Mouse (Mus musculus) small intestine, adult 2 months (tissue): ENCODE data around the gene 4930470P17Rik. TPM values are rescaled to one million over a fixed set of nuclear protein-coding genes. Genes with fewer than 3 reads are reported as not detected.

Source experiments
- H3K27ac ChIP-seq: fragments of 200-500 bp; 2 replicates; pipeline ENCODE4 v1.5.1; 2012; ENCODE audit warnings: low read depth, low read length, control low read depth, inconsistent platforms; ENCODE audit not compliant: insufficient read depth
- H3K27me3 ChIP-seq: fragments of 200-500 bp; 2 replicates; pipeline ENCODE4 v1.6.1; 2012; ENCODE audit warnings: mild to moderate bottlenecking, moderate library complexity, low read length, inconsistent platforms; ENCODE audit not compliant: control insufficient read depth, insufficient read depth
- H3K36me3 ChIP-seq: fragments of 200-500 bp; 2 replicates; pipeline ENCODE4 v1.6.1; 2012; ENCODE audit warnings: mild to moderate bottlenecking, low read length, control low read depth, inconsistent platforms; ENCODE audit not compliant: control insufficient read depth, insufficient read depth
- H3K4me1 ChIP-seq: fragments of 200-500 bp; 2 replicates; pipeline ENCODE4 v1.6.1; 2012; ENCODE audit warnings: low read length, inconsistent platforms, mixed read lengths; ENCODE audit not compliant: control insufficient read depth, insufficient read depth, insufficient read length
- H3K4me3 ChIP-seq: fragments of 200-500 bp; 2 replicates; pipeline ENCODE4 v1.5.1; 2012; ENCODE audit warnings: low read depth, mild to moderate bottlenecking, control low read depth, inconsistent platforms, low read length, moderate library complexity
- CTCF ChIP-seq: fragments of 200-500 bp; IDR thresholded peaks from 2 replicates; pipeline ENCODE4 v1.5.1; 2012; ENCODE audit warnings: low read depth, mild to moderate bottlenecking, control low read depth, inconsistent platforms, low read length, moderate library complexity, mixed read lengths; ENCODE audit not compliant: insufficient replicate concordance, insufficient read length; ENCODE audit errors: extremely low read depth
- POLR2A ChIP-seq: fragments of 200-500 bp; IDR thresholded peaks from 2 replicates; pipeline ENCODE4 v1.6.1; 2012; ENCODE audit warnings: low read depth, mild to moderate bottlenecking, control low read depth, inconsistent platforms, low read length, moderate library complexity
- WGBS: fragments of 180-500 bp; shearing (Covaris S2); methylation state at CpG from one replicate; pipeline ENCODE4 v1.1.7; 2018; 5-methylcytosine and 5-hydroxymethylcytosine counted together
- polyA plus RNA-seq: library from polyadenylated mRNA; depleted of rRNA; stranded (reverse); fragments of >200 nt; gene quantifications from 2 replicates; pipeline ENCODE4 v1.2.3, GENCODE M21; 2012

4930470P17Rik gene
- polyA plus RNA-seq, 1 experiment: not detected

- TF ChIP-seq CTCF: no peak
- no peak for TF ChIP-seq POLR2A
- WGBS: 80% methylated on average over 5 of the region's 5 CpGs
Measured at GRCm38 (mm10) chr2:170601171-170601570, 646 bp downstream of the 4930470P17Rik start.

GRCm38 (mm10) chr2:170597586-170597985 is 4.2 kb downstream of the 4930470P17Rik start:
- no peaks in the 10 kb centered on the region for H3K36me3 ChIP-seq
- 7% methylated on average over 2 of the region's 2 CpGs for WGBS
- no peak overlapping the region for H3K27ac ChIP-seq
- TF ChIP-seq POLR2A: no peak
- no peak for TF ChIP-seq CTCF
- H3K4me3 ChIP-seq: no peak overlapping the region
- H3K27me3 ChIP-seq: no peaks in the 10 kb centered on the region
- H3K4me1 ChIP-seq: no peaks in the 10 kb centered on the region

More at GRCm38 (mm10) chr2:170601171-170601570, 646 bp downstream of the 4930470P17Rik start:
- Histone ChIP-seq H3K4me3 (no peak overlapping the region), H3K36me3 (no peaks in the 10 kb centered on the region), H3K27ac (no peak overlapping the region), H3K27me3 (no peaks in the 10 kb centered on the region), H3K4me1 (no peaks in the 10 kb centered on the region)

DNA sequence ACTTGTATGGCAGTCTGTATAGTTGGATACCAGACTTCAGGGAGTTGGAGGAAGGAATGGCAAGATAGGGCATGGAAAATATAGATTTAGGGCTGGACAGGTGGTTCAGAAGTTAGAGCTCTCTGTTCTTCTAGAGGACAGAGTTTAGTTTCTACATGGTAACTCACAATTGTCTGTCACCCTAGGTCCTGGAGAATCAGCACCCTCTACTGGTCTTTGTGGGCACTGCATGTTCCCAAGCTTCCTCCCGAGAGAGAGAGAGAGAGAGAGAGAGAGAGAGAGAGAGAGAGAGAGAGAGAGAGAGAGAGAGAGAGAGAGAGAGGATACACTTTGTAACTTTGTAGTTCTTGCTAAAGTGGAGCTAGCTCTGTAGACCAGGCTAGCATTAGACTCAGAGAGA is 5.1 kb downstream of the 4930470P17Rik start:
- H3K27me3 ChIP-seq: no peaks in the 10 kb centered on the region
- H3K4me1 ChIP-seq: no peaks in the 10 kb centered on the region
- TF ChIP-seq POLR2A: no peak
- TF ChIP-seq CTCF: no peak
- H3K27ac ChIP-seq: no peak overlapping the region
- H3K4me3 ChIP-seq: no peak overlapping the region
- H3K36me3 ChIP-seq: no peaks in the 10 kb centered on the region
- WGBS: 0% methylated on average over 1 of the region's 1 CpGs

DNA sequence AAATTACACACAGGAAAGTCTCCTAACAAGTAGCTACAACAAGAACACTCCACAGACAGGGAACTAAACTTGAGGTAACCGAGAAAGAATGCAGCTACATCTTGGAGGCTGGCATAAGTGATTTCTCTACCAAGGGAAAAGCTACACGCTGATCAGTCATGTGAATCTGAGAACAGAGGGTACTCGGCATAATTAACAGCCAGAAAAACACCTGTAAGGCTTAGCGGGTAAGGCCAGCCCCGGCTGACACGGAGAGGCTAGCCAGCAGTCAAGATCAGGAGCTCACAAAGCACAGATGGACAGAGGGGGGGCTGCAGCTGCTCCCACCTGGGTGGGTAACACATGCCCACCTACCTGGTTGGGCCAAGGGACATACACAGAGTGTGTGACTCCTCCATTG is 9.7 kb downstream of the 4930470P17Rik start:
- Histone ChIP-seq H3K27me3 (no peaks in the 10 kb centered on the region), H3K4me3 (no peak overlapping the region), H3K4me1 (no peaks in the 10 kb centered on the region), H3K36me3 (no peaks in the 10 kb centered on the region), H3K27ac (no peak overlapping the region)
- TF ChIP-seq POLR2A (no peak), CTCF (no peak)
- 83% methylated on average over 6 of the region's 6 CpGs for WGBS

DNA sequence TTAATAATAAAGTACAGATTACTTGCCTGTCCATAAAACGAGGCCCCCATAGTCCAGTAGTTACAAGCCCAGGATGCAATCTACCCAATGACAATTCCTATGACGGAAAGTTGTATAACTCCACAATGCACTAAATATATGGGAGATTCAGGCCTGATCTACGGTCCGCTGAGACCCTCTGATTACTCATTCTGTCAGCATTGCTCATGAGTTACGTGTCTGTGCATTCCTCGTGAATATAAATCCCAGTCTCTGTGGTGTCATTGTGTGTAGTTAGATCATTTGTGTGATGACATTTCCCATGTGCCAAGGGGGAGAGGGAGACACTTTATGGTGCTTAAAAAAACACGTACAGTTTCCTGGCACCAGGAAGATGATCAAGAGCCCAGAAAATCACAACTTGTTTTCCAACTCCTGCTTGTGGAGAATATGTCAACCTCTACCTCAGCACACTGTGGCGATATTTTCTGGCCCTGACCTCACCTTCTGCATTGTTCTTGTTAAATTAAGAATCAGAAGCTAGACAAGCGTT is 13.4 kb downstream of the 4930470P17Rik start:
- no peaks in the 10 kb centered on the region for H3K36me3 ChIP-seq
- TF ChIP-seq CTCF (no peak), POLR2A (no peak)
- WGBS: 70% methylated on average over 9 of the region's 9 CpGs
- H3K27ac ChIP-seq: no peak overlapping the region
- H3K27me3 ChIP-seq: no peaks in the 10 kb centered on the region
- no peaks in the 10 kb centered on the region for H3K4me1 ChIP-seq
- H3K4me3 ChIP-seq: no peak overlapping the region

- Histone ChIP-seq H3K27me3 (no peaks in the 10 kb centered on the region), H3K36me3 (no peaks in the 10 kb centered on the region), H3K27ac (no peak overlapping the region), H3K4me3 (no peak overlapping the region), H3K4me1 (no peaks in the 10 kb centered on the region)
- no peak for TF ChIP-seq CTCF
- TF ChIP-seq POLR2A: no peak
- WGBS: 94% methylated on average over 13 of the region's 13 CpGs
Measured at GRCm38 (mm10) chr2:170584678-170585077, 17.1 kb downstream of the 4930470P17Rik start.

DNA sequence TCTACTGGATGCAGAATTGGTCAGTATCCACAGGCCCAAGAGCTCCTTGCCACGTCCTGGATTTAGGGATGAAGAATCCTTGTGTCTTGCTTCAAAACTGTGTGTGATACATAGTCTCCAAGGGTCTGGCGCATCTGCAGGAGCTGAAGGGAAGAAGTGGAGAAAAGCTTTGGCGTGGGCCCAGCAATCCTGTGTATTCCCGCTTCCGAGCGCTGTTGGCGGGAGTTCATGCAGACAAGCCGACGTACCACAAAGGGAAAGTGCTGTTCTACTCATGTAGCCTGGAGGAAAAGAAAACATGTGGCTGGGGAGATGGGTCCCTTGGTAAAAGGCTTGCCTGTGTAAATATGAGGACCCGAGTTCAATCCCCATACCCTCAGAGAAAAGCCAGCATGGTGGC is 22.3 kb downstream of the 4930470P17Rik start:
- TF ChIP-seq CTCF (no peak), POLR2A (no peak)
- WGBS: 78% methylated on average over 10 of the region's 10 CpGs
- Histone ChIP-seq H3K27me3 (no peaks in the 10 kb centered on the region), H3K27ac (no peak overlapping the region), H3K4me1 (no peaks in the 10 kb centered on the region), H3K4me3 (no peak overlapping the region), H3K36me3 (no peaks in the 10 kb centered on the region)
